Mouse (Mus musculus): ENCODE measurements at regions not wholly inside any gene's neighbourhood (a gene's known extent, or its start where the extent isn't known, plus 50 kb on each side); places are given as distances from the start of the nearest gene placed in this dataset.

- no peaks in the 10 kb centered on the region for H3K36me3 ChIP-seq (ENCODE audit: control insufficient read depth, insufficient read depth, low read length)
- no peak overlapping the region for H3K4me2 ChIP-seq (replicated peaks; ENCODE audit: low read depth, low read length)
- 0 out of 2 replicates have a peak, but pooled peaks cover 4% of the 10 kb centered on the region for H3K4me1 ChIP-seq (ENCODE audit: control insufficient read depth, insufficient read depth, low read length)
- ATAC-seq (ENCODE audit: insufficient number of reproducible peaks, insufficient read depth, low FRiP score, low read depth): no peak
- no peaks in the 10 kb centered on the region for H3K27me3 ChIP-seq (ENCODE audit: control insufficient read depth, insufficient read depth, low read length)
- WGBS: 54% methylated on average over 4 of the region's 4 CpGs
- H3K9ac ChIP-seq (replicated peaks; ENCODE audit: low read depth, low read length): no peak overlapping the region
- H3K9me3 ChIP-seq (ENCODE audit: control insufficient read depth, low read depth, low read length): no peaks in the 10 kb centered on the region
- no peak overlapping the region for H3K4me3 ChIP-seq (ENCODE audit: low read depth, low read length)
- no peak overlapping the region for H3K27ac ChIP-seq (ENCODE audit: low read length)
These were observed 180.8 kb downstream of the Cd83 start for GRCm38 (mm10) chr13:43965256-43965905.

DNA sequence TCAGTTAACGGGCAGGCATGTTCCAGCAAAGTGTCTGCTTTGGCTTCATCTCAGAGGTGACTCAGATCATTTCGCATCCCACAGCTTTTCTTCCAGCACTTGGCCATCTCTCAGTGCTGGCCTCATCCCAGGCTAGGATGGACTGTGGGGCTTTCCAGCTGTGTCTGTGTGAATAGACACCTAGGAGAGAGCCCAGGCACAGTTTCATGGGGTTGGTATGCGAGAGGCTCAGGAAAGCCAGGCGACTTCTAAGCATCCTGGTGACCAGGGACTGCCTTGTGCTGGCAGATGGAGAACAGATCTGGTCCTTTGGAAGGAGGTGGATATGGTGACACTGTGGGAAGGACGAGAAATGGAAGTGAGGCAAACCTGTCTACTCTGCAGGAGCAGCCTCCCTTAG lies 182.9 kb downstream of the Cd83 start:
- Histone ChIP-seq H3K4me3 (ENCODE audit: low read depth, low read length) (no peak overlapping the region), H3K9ac (replicated peaks; ENCODE audit: low read depth, low read length) (no peak overlapping the region), H3K4me1 (ENCODE audit: control insufficient read depth, insufficient read depth, low read length) (0 out of 2 replicates have a peak, but pooled peaks cover 4% of the 10 kb centered on the region), H3K27ac (ENCODE audit: low read length) (no peak overlapping the region), H3K27me3 (ENCODE audit: control insufficient read depth, insufficient read depth, low read length) (no peaks in the 10 kb centered on the region), H3K4me2 (replicated peaks; ENCODE audit: low read depth, low read length) (no peak overlapping the region), H3K36me3 (ENCODE audit: control insufficient read depth, insufficient read depth, low read length) (no peaks in the 10 kb centered on the region), H3K9me3 (ENCODE audit: control insufficient read depth, low read depth, low read length) (no peaks in the 10 kb centered on the region)
- ATAC-seq (ENCODE audit: insufficient number of reproducible peaks, insufficient read depth, low FRiP score, low read depth): no peak
- WGBS: 77% methylated on average over 5 of the region's 5 CpGs

DNA sequence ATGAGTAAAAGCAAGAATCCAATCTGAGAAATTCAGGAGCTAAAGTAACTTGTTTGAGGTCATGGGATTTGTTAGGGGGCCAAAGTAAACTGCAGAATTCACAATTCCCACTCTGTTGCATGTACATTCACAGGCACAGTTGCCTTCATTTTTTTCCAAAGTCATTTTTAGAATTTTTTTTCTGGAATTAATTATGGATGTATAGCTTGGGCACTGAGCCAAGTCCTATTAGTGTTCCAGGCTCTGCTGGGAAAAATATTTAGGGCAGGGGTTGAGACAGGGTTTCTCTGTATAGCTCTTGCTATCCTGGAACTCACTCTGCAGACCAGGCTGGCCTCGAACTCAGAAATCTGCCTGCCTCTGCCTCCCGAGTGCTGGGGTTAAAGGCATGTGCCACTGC lies 188.3 kb downstream of the Cd83 start:
- H3K4me1 ChIP-seq (ENCODE audit: control insufficient read depth, insufficient read depth, low read length): no peaks in the 10 kb centered on the region
- no peak overlapping the region for H3K27ac ChIP-seq (ENCODE audit: low read length)
- H3K4me2 ChIP-seq (replicated peaks; ENCODE audit: low read depth, low read length): no peak overlapping the region
- no peaks in the 10 kb centered on the region for H3K36me3 ChIP-seq (ENCODE audit: control insufficient read depth, insufficient read depth, low read length)
- ATAC-seq (ENCODE audit: insufficient number of reproducible peaks, insufficient read depth, low FRiP score, low read depth): no peak
- H3K27me3 ChIP-seq (ENCODE audit: control insufficient read depth, insufficient read depth, low read length): no peaks in the 10 kb centered on the region
- 92% methylated on average over 2 of the region's 2 CpGs for WGBS
- no peak overlapping the region for H3K9ac ChIP-seq (replicated peaks; ENCODE audit: low read depth, low read length)
- H3K4me3 ChIP-seq (ENCODE audit: low read depth, low read length): no peak overlapping the region
- H3K9me3 ChIP-seq (ENCODE audit: control insufficient read depth, low read depth, low read length): no peaks in the 10 kb centered on the region

- no peak overlapping the region for H3K4me3 ChIP-seq (ENCODE audit: low read depth, low read length)
- no peaks in the 10 kb centered on the region for H3K9me3 ChIP-seq (ENCODE audit: control insufficient read depth, low read depth, low read length)
- H3K27me3 ChIP-seq (ENCODE audit: control insufficient read depth, insufficient read depth, low read length): no peaks in the 10 kb centered on the region
- no peak overlapping the region for H3K4me2 ChIP-seq (replicated peaks; ENCODE audit: low read depth, low read length)
- H3K27ac ChIP-seq (ENCODE audit: low read length): no peak overlapping the region
- no peaks in the 10 kb centered on the region for H3K4me1 ChIP-seq (ENCODE audit: control insufficient read depth, insufficient read depth, low read length)
- 86% methylated on average over 13 of the region's 13 CpGs for WGBS
- no peaks in the 10 kb centered on the region for H3K36me3 ChIP-seq (ENCODE audit: control insufficient read depth, insufficient read depth, low read length)
- no peak for ATAC-seq (ENCODE audit: insufficient number of reproducible peaks, insufficient read depth, low FRiP score, low read depth)
- H3K9ac ChIP-seq (replicated peaks; ENCODE audit: low read depth, low read length): no peak overlapping the region
These were observed 190.7 kb downstream of the Cd83 start for GRCm38 (mm10) chr13:43975281-43975680.

DNA sequence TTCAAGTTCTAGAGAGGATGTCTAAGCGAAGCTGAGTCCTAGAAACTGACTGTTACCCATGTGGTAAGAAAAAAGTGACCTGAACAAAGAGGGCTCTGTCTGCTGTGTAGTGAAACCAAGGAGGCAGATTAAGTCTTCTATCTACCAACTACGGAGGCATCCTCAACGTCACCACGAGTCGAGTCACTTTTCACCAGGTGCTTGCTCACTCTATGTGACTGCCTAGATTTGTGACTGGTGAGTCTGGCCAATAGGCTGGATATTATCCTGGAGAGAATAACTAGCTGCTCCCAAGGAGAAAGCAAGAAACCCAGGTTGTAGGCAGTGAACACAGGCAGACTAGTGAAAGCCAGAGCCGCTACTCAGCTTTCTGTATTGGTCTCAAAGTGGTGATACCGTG lies 191.2 kb downstream of the Cd83 start:
- Histone ChIP-seq H3K27me3 (ENCODE audit: control insufficient read depth, insufficient read depth, low read length) (no peaks in the 10 kb centered on the region), H3K9me3 (ENCODE audit: control insufficient read depth, low read depth, low read length) (no peaks in the 10 kb centered on the region), H3K4me3 (ENCODE audit: low read depth, low read length) (no peak overlapping the region), H3K4me2 (replicated peaks; ENCODE audit: low read depth, low read length) (no peak overlapping the region), H3K4me1 (ENCODE audit: control insufficient read depth, insufficient read depth, low read length) (no peaks in the 10 kb centered on the region), H3K27ac (ENCODE audit: low read length) (no peak overlapping the region), H3K36me3 (ENCODE audit: control insufficient read depth, insufficient read depth, low read length) (no peaks in the 10 kb centered on the region), H3K9ac (replicated peaks; ENCODE audit: low read depth, low read length) (no peak overlapping the region)
- no peak for ATAC-seq (ENCODE audit: insufficient number of reproducible peaks, insufficient read depth, low FRiP score, low read depth)
- 86% methylated on average over 7 of the region's 7 CpGs for WGBS

- ATAC-seq (ENCODE audit: insufficient number of reproducible peaks, insufficient read depth, low FRiP score, low read depth): no peak
- Histone ChIP-seq H3K4me2 (replicated peaks; ENCODE audit: low read depth, low read length) (no peak overlapping the region), H3K27me3 (ENCODE audit: control insufficient read depth, insufficient read depth, low read length) (no peaks in the 10 kb centered on the region), H3K27ac (ENCODE audit: low read length) (no peak overlapping the region), H3K36me3 (ENCODE audit: control insufficient read depth, insufficient read depth, low read length) (no peaks in the 10 kb centered on the region), H3K4me1 (ENCODE audit: control insufficient read depth, insufficient read depth, low read length) (no peaks in the 10 kb centered on the region), H3K9me3 (ENCODE audit: control insufficient read depth, low read depth, low read length) (no peaks in the 10 kb centered on the region), H3K9ac (replicated peaks; ENCODE audit: low read depth, low read length) (no peak overlapping the region), H3K4me3 (ENCODE audit: low read depth, low read length) (no peak overlapping the region)
- WGBS: 69% methylated on average over 7 of the region's 7 CpGs
These were observed 192.1 kb downstream of the Cd83 start for GRCm38 (mm10) chr13:43976676-43977075.

- ATAC-seq (ENCODE audit: insufficient number of reproducible peaks, insufficient read depth, low FRiP score, low read depth): no peak
- 67% methylated on average over 6 of the region's 6 CpGs for whole genome bisulfite sequencing
These were observed 202.8 kb downstream of the Cd83 start for GRCm38 (mm10) chr13:43987338-43987737.

DNA sequence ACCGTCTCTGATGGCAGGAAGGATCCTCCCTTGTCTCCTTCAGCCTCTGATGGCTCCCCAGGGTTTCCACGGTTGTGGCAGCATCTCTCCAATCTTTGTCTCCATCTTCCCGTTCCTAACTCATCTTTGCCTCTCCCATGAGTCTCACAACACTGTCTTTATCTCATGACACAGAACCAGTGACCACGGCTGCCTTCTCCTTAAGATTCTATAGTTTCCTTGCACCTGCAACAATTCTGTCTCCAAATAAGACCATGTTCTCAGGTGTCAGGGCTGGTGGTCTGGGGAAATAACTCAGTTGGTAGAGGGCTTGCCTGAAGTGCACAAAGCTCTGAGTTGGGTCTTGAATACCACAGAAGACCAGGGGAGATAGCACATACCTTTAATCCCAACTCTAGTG lies 203.8 kb downstream of the Cd83 start:
- Histone ChIP-seq H3K27ac (ENCODE audit: low read length) (no peak overlapping the region), H3K4me2 (replicated peaks; ENCODE audit: low read depth, low read length) (no peak overlapping the region), H3K27me3 (ENCODE audit: control insufficient read depth, insufficient read depth, low read length) (no peaks in the 10 kb centered on the region), H3K4me1 (ENCODE audit: control insufficient read depth, insufficient read depth, low read length) (peaks cover 14% of the 10 kb centered on the region), H3K9ac (replicated peaks; ENCODE audit: low read depth, low read length) (no peak overlapping the region), H3K36me3 (ENCODE audit: control insufficient read depth, insufficient read depth, low read length) (no peaks in the 10 kb centered on the region), H3K9me3 (ENCODE audit: control insufficient read depth, low read depth, low read length) (no peaks in the 10 kb centered on the region), H3K4me3 (ENCODE audit: low read depth, low read length) (no peak overlapping the region)
- ATAC-seq (ENCODE audit: insufficient number of reproducible peaks, insufficient read depth, low FRiP score, low read depth): no peak
- WGBS: 90% methylated on average over 4 of the region's 4 CpGs

More at GRCm38 (mm10) chr13:43987338-43987737, 202.8 kb downstream of the Cd83 start:
- Histone ChIP-seq H3K27me3 (ENCODE audit: control insufficient read depth, insufficient read depth, low read length) (no peaks in the 10 kb centered on the region), H3K4me1 (ENCODE audit: control insufficient read depth, insufficient read depth, low read length) (peaks cover 14% of the 10 kb centered on the region), H3K36me3 (ENCODE audit: control insufficient read depth, insufficient read depth, low read length) (no peaks in the 10 kb centered on the region), H3K4me3 (ENCODE audit: low read depth, low read length) (no peak overlapping the region), H3K9me3 (ENCODE audit: control insufficient read depth, low read depth, low read length) (no peaks in the 10 kb centered on the region), H3K27ac (ENCODE audit: low read length) (no peak overlapping the region), H3K4me2 (replicated peaks; ENCODE audit: low read depth, low read length) (no peak overlapping the region), H3K9ac (replicated peaks; ENCODE audit: low read depth, low read length) (no peak overlapping the region)

Measured in stomach, embryonic 14.5 days (tissue).